Mouse (Mus musculus) E14TG2a.4 (cell line): ENCODE results near the gene Rgsl1.

Experiments
- H3K27me3 ChIP-seq: 2 replicates; pipeline ENCODE4 v1.6.1; 2014; ENCODE audit warnings: low read length, control low read depth; ENCODE audit not compliant: insufficient read depth
- H3K36me3 ChIP-seq: 2 replicates; pipeline ENCODE4 v1.6.1; 2014; ENCODE audit warnings: low read length, control low read depth; ENCODE audit not compliant: insufficient read depth
- H3K4me1 ChIP-seq: replicated peaks from 2 replicates; pipeline ENCODE4 v1.6.1; 2014; ENCODE audit warnings: low read depth, low read length, control low read depth
- H3K4me3 ChIP-seq: replicated peaks from 2 replicates; pipeline ENCODE4 v1.5.1; 2014; ENCODE audit warnings: mild to moderate bottlenecking, low read length
- H3K9me3 ChIP-seq: 2 replicates; pipeline ENCODE4 v1.6.1; 2014; ENCODE audit warnings: low read length, control low read depth
- CTCF ChIP-seq: conservative IDR thresholded peaks from 2 replicates; pipeline ENCODE4 v1.5.1; 2014; ENCODE audit warnings: low read length
- NANOG ChIP-seq: IDR thresholded peaks from 2 replicates; pipeline ENCODE4 v1.6.1; 2014; ENCODE audit warnings: borderline replicate concordance, low read length, mixed read lengths
- POU5F1 ChIP-seq: IDR thresholded peaks from 2 replicates; pipeline ENCODE4 v1.6.1; 2014; ENCODE audit warnings: low read length, borderline replicate concordance

The Rgsl1 gene

DNA sequence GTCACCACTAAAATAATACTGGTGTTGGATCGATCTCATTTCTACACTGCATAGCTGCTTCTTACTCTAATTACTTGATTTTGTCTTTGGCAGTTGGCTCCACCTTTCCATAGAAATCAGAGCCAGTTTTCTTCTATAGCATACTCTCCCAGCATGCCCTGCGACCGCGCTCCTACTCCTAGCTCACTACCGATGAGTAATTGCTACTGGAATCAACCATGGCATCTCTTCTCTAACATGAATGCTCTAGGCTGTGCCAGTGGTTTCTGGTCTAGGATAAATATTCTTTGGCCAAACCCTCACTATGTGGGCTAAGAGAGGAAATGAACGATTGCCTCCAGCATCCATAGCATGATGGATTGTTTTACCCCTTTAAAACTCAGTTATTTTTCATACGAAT is 2.5 kb upstream of the Rgsl1 start:
- Histone ChIP-seq H3K4me3 (no peak overlapping the region), H3K4me1 (no peaks in the 10 kb centered on the region), H3K9me3 (peaks cover 14% of the 10 kb centered on the region), H3K27me3 (0 out of 2 replicates have a peak, but pooled peaks cover 3% of the 10 kb centered on the region), H3K36me3 (no peaks in the 10 kb centered on the region)
- TF ChIP-seq POU5F1 (no peak), CTCF (no peak), NANOG (no peak)

GRCm38 (mm10) chr1:153842121-153842740 is 1.7 kb downstream of the Rgsl1 start:
- no peaks in the 10 kb centered on the region for H3K36me3 ChIP-seq
- H3K27me3 ChIP-seq = no peaks in the 10 kb centered on the region
- no peak overlapping the region for H3K4me3 ChIP-seq
- no peak for TF ChIP-seq NANOG
- TF ChIP-seq CTCF = no peak
- TF ChIP-seq POU5F1 = no peak
- H3K9me3 ChIP-seq = peaks cover 14% of the 10 kb centered on the region
- no peaks in the 10 kb centered on the region for H3K4me1 ChIP-seq

DNA sequence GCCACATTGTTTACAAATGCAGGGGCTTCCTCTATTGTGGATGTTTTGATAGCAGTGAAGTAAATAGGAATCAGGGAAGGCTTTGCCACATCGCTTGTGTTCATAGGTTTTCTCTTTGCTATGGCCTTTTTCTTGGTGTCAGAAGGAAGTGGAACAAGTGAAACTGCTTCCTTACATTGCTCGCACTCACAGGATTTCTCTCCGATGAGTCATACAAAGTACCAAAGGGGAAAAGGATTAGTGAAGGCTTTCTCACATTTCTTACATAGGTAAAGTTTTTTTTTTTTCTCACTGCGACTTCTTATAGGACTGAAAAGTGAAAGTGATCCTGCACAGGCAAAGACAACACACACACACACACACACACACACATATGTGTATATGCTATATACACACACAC is 7.9 kb downstream of the Rgsl1 start:
- TF ChIP-seq NANOG = no peak
- TF ChIP-seq POU5F1 = no peak
- no peak for TF ChIP-seq CTCF
- Histone ChIP-seq H3K9me3 (no peaks in the 10 kb centered on the region), H3K4me3 (no peak overlapping the region), H3K27me3 (no peaks in the 10 kb centered on the region), H3K36me3 (no peaks in the 10 kb centered on the region), H3K4me1 (no peaks in the 10 kb centered on the region)

DNA sequence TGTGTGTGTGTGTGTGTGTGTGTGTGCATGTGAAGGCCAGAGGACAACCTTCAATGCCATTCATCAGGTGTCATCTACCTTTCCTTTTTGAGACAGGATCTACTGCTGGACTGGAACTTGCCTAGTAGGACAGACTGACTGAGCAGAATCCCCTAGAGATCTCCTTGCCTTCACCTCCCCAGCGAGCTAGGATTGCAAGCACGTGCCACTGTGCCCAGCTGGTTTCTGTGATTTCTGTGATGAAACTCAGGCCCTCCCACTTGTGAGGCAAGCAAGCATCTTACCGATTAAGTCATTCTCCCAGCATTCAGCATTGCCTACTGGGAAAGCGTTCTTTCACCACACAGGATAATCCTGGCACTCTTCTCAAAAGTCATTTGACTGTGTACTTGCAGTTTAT is 13.2 kb downstream of the Rgsl1 start:
- H3K36me3 ChIP-seq = no peaks in the 10 kb centered on the region
- H3K4me3 ChIP-seq = no peak overlapping the region
- no peaks in the 10 kb centered on the region for H3K27me3 ChIP-seq
- H3K9me3 ChIP-seq = no peaks in the 10 kb centered on the region
- H3K4me1 ChIP-seq = no peaks in the 10 kb centered on the region
- TF ChIP-seq POU5F1 (no peak), CTCF (no peak), NANOG (no peak)

- Histone ChIP-seq H3K36me3 (no peaks in the 10 kb centered on the region), H3K9me3 (peaks cover 8% of the 10 kb centered on the region), H3K27me3 (peaks cover 9% of the 10 kb centered on the region), H3K4me3 (no peak overlapping the region), H3K4me1 (no peaks in the 10 kb centered on the region)
- TF ChIP-seq POU5F1 (no peak), NANOG (no peak), CTCF (no peak)
Observed at GRCm38 (mm10) chr1:153820216-153820615, 23.7 kb downstream of the Rgsl1 start.

DNA sequence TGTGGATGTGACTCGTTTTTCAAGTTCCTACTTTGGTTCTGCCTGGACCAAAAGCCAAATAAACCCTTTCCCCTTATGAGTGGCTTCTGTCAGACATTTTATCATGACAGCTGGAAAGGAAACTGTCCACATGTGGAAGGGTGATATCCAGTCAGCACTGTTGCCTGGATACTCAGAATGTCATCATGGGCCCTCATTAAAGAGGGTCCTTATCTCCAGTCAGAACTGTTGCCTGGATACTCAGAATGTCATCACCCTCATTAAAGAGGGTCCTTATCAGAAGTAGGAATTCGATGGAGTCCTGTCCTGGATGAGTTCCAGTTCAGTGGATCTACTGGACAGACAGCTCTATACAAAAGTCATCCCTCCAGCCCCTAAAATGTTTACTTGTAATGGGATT is 29.7 kb downstream of the Rgsl1 start:
- no peaks in the 10 kb centered on the region for H3K4me1 ChIP-seq
- no peak overlapping the region for H3K4me3 ChIP-seq
- no peak for TF ChIP-seq POU5F1
- no peak for TF ChIP-seq CTCF
- TF ChIP-seq NANOG = no peak
- H3K27me3 ChIP-seq = peaks cover 3% of the 10 kb centered on the region; the same call in 1 of the 2 replicates
- H3K9me3 ChIP-seq = no peaks in the 10 kb centered on the region
- H3K36me3 ChIP-seq = no peaks in the 10 kb centered on the region

GRCm38 (mm10) chr1:153807390-153807993 is 36.5 kb downstream of the Rgsl1 start:
- Histone ChIP-seq H3K4me1 (no peaks in the 10 kb centered on the region), H3K9me3 (no peaks in the 10 kb centered on the region), H3K36me3 (no peaks in the 10 kb centered on the region), H3K27me3 (peaks cover 2% of the 10 kb centered on the region; the same call in 1 of the 2 replicates), H3K4me3 (peak overlapping the region; percentile 13)
- TF ChIP-seq NANOG (no peak), POU5F1 (no peak), CTCF (peak; percentile 78)

DNA sequence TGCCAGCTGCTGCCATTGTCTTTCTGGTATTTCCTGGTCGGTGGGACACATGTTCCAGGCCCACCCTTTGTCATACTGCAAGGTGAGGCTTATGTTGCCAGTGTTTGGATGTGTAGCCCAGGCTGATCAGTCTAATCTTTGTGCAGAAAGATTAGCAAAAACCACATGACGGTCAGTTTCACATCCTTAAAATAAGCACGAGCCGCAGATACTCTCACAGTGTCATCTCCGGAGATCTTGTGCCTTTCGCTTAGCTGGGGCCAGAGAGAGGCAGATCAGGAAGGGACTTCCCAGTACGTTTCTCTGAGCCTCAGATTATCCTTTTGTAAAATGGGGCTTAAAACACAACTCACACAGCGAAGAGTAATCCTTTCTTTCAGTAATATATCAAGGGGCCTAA is 40.4 kb downstream of the Rgsl1 start:
- Histone ChIP-seq H3K27me3 (peaks cover under 1% of the 10 kb centered on the region; the same call in 1 of the 2 replicates), H3K9me3 (no peaks in the 10 kb centered on the region), H3K36me3 (no peaks in the 10 kb centered on the region), H3K4me1 (no peaks in the 10 kb centered on the region), H3K4me3 (no peak overlapping the region)
- TF ChIP-seq POU5F1 (no peak), CTCF (no peak), NANOG (no peak)
